Mouse (Mus musculus) NIH3T3 (cell line): ENCODE measurements at regions not wholly inside any gene's neighbourhood (a gene's known extent, or its start where the extent isn't known, plus 50 kb on each side); places are given as distances from the start of the nearest gene placed in this dataset.

Source experiments
- DNase-seq: peaks from one replicate; pipeline ENCODE4 v3.0.0-alpha.2; 2012; ENCODE audit warnings: low read depth

DNA sequence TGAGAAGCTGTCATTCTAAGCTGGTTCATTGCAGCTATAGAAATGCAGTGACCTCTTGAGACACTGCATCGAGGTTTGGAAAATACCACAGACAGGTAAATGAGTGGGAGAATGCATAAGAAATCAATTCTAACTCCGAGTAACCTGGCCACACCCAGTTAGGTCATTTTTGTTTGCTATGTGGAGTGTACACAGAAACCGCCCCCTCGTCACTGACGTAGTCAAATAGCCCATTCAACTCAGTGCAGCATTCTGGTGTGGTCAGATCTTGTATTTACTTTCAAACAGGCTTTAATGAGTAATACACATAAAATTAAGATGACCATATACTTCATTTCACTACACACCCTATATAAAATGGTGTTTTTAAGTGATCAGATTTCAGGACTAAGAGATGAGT, 483.8 kb upstream of the Sox11 start:
- DNase-seq, result no peak

DNA sequence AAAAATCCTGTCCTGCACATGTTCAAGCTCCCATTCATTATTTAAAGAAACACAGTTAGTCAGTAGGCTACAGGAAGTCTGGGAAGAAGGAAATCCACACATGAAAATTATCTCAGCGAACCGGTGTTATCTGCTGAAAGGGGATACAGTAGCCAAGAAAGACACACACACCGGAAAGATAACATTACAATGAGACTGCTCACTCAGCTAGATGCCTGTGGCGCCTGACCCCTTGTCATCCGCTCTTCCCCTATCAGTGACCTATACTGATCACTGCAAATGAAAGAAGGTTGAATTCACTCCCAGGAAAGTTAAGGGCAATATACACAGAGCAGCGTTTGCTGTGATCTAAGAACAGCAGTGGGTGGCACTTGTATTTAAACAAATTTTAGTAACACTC, 481.0 kb upstream of the Sox11 start:
- no peak for DNase-seq

DNA sequence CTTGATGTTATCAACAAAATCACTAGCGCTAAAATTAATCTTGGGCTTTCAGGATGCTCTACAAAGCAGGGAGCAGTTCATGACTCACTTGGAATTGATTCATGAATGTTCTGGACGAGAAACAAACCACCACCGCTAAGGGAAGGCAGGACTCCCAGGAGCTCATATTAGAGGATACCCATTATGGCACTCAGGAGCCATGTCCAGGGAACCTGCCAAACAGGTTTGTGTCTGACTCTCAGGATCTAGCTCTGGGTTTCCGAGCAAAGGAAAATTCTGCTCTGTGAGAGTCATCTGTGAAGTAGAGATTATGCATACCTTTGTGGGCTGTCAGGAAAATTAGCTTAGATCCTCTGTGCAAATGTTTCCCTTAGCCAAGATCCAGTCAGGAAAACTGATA, 454.3 kb upstream of the Sox11 start:
- no peak for DNase-seq

DNA sequence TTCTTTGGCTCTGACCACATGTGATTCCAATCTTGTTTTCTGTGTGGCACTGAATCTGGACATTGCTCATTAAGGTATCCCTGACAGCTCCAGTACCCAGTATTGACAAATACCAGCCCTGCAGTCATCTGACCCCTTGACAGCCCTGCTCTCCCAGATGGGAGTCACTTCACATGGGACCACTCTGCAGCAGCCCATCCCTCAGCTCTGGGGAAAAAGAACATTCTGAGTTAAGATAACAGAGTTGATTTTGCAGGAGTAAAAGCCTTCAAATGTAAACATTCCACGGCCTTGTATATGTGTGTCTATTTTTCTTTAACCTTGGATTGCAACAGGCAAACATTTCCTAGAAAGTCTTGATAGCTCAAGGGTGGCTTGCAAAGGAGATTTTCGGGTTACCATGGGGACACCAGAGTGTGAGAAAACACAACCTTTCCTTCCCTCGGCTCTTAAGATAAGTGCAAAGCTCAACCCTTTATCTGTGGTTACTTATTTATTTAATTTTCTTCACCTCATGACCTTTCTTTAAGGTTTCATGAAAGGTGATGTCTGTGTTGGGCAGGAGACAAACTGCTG, 444.4 kb upstream of the Sox11 start:
- DNase-seq, result no peak

DNA sequence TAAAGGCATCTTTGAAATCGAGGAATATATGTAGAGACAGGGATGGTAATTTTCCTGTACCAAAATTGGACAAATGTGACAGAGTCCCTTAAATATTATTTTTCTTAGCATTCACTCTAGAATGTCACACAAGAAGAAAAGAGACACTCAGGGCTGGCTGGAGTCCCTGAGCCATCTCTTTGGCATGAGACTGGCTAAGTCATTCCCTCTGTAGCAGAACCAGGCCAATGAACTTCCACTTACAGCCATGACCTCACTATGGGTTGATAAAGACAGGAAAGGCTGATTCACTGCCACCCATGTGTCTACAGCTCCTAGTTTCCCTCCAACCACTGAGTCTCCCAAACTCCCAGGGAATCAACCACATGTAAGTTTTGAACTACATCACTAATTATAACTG, 438.4 kb upstream of the Sox11 start:
- no peak for DNase-seq

DNA sequence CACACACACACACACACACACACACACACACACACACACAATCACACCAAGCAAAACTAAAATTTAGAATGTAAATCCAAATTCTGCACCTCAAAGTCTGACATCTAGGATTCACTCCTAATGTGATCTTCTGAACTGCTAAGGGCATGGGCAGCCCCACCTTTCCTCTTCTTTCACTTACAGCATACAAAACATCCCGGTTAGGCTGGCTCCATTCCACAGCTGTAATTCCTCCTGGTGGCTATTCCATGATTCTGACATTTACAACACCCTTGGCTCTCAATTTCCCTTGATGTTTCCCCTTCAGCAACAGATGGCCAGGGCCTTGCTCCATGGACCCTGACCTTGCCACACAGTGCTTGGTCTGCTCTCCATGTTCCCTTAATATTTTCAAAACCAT, 423.6 kb upstream of the Sox11 start:
- no peak for DNase-seq

DNA sequence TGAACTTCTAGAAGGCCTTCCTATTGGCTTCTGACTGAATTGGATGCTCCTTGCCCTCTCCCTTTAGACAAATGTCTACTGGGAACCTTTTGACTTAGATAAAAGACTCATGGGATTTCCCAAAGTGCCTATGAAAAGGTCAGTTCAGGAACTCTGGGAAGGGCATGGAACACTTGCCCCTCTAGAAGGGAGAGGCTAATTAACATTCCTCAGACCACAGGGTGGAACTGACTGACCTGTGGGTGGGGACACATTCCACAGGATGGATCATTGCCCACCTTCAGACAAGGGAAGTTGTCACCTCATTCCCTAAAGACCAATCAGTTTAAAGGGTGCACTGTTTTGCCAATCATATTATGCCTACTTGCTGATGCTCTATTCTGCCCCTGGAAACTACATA, 416.6 kb upstream of the Sox11 start:
- DNase-seq, result no peak

DNA sequence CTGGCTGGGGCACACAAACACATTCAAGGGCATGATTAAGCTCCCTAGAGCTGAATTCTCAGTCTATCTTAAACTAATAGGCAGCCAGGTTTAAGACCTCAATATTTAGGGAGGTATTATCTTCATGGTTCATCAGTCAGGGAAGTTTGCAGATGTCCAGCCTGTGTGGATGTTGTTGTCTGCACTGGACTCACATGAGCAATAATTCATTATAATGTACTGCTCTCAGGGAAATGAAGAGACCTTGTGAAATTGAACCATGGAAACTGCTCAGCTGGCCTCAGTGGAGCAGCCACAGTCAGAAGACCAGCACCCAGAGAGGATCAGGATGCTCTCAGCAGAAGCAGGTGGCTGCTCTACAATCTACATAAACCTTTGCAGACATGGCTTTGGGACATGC, 415.3 kb upstream of the Sox11 start:
- no peak for DNase-seq

DNA sequence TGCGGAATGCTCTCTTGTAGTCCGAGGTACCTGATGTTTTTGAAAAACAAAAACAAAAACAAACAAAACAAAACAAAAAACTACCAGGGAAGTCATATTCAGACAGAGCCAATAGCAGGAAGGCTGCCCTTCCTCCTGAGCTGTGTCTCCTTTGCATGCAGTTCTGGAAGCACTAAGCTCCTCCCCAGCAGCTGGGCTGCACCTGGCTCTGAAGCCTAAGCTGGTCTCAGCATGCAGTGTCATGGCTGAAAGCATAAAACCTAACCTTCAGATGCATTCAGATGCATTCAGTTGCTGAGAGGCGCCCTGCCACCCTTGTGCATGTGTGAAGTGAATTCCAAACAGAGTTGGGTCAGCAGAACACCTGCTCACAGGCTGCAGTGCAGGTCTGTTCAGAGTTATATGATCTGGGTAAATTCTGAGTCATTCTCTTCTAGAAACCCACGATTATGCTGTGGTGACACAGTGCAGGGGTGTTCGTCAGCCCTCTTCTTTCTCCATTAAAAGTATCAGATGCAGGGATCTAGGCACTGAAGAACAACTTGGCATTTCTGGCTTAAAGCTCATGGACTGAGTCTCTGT, 382.3 kb upstream of the Sox11 start:
- no peak for DNase-seq

DNA sequence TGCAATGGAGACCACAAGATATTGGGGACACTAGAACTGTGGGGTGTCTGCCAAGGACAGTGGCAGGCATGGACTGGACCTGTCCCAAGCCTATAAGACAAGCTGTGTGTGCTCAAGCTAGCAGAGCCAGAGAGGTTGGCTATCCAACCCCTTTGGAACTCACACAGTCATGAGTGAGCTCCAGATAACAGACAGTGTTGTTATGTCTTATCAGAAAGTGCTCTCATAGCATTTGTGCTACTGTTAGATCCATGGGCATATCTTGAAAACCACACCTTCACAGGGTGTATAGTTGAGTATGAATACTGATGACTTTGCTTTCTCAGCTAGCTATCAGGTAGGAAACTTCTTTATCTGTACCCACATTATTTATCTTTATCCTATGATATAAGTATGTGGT, 338.1 kb upstream of the Sox11 start:
- no peak for DNase-seq

DNA sequence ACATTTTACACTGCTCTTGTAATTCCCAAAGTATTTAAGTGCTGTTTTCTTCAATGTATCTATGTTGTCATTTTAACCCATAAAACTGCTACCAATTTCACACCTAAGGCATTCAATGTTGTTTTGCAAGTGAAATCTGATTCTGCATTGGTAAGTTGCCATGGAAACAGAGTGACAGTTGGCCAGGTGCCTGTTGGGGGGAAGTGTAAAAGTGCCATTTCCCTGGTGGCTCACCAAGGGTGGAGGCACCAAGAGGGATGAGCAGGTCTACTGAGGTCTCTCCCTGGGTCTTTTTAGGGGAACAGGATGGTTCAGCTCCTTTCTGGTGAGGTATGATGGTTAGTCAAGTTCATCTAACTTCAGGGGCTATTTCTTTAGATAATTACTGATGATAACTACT, 331.0 kb upstream of the Sox11 start:
- no peak for DNase-seq

DNA sequence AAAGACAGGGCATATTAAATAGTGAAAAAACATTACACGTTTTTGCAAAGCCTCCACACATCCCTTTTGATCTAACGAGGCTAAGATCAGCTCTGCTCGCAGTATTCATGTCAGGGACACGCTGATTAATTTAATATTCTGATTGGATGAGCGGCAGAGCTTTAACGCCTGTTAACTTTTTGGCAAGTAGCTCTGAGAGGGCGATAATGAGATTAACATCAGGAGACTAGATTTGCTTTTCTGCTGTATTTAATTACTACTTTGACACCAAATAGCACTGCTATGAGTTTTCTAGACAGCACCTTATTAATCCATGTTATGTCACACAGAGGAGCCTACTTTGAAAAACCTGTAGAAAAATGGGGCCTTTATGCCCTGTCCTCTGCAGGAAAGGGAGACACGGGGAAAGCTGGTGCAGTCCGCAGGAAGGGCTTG, 328.3 kb upstream of the Sox11 start:
- DNase-seq, result no peak

DNA sequence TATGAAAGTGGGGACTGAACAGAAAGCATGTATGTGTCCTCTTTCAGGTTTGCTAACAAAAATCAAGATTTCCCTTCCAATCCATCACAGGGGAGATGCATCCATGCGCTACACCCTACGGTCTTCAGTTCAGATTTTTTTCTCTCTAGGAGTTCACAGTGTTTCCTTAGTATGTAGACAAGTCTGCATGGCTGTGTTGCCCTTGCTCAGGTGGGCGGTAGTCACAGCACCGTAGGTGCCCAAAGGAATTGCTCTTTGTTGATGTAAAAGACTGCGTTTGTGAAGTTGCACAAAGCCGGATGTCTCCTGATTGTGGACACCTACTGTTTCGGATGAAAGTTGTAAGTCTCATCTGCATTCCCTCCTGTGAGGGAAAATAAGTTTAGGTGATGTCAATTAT, 327.8 kb upstream of the Sox11 start:
- DNase-seq, result no peak

DNA sequence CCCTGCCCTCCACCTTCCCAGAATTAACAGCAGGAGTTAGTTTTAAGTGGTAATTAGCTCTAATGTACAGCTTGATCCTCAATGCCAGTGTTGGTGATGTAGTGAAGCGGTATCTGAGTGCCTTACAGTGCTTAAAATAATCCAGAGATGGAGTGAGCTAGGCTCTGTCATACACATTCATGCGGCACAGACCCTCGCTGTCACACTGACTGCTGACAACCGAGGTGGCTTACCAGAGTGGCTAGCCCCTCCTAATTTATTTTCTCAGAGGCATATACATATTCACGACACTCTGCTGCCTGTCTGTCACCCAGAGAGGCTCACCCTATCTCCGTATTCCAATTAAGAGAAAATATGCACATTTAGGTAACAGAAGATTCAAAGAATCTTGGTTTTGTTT, 327.2 kb upstream of the Sox11 start:
- DNase-seq, result no peak

DNA sequence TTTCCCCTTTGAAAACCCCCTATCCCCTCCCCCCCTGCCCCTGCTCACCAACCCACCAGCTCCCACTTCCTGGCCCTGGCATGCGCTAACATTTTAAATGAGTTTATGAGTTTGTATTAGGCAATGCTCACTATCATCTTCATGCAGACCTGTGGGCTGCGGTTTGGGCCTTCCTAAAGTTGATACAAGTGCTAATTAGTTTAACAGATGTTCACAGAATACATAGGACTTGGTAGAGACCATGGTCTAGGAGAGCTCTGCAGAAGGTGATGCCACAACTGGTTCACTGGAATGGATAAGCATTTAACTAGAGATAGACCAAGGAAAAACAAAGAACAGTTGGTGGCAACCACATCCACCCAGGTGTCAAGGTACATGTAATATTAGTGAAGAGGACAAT, 324.1 kb upstream of the Sox11 start:
- DNase-seq, result no peak

DNA sequence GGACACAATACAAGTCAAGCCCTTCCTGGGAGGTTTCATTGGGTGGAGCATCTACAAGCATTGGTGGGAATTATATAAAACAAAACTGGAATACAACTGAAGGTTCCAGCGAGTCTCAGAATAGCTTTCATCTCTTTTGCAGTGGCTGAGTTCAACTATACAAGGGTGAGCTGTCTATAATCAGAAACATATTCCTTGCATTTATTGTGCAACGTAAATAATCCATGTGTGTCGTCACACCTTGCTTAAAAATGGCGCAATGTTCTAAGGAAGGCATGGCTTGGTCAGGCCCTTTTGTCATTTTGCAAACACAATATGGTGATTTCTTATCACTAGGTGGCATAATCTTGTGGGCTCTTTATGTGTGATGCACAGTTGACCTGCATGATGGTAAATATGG, 320.8 kb upstream of the Sox11 start:
- no peak for DNase-seq

DNA sequence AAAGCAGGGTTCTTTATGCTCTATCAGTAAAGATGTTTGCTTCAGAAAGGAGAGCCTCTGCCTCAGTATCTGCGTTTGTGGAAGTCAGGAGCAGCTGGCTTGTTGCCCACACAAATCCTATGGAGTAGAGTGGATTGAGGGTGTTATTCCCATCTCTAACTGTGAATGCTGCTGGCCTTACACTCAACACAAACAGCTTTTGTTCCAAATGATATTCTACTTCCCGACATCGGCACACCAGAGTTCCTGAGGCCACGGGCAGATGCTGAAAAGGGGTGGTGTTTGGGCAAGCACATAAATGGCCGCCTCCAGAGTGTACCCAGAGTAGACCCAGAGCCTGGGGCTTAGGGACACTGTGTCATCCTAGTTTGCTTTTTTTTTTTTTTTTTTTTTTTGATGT, 320.3 kb upstream of the Sox11 start:
- DNase-seq, result no peak

DNA sequence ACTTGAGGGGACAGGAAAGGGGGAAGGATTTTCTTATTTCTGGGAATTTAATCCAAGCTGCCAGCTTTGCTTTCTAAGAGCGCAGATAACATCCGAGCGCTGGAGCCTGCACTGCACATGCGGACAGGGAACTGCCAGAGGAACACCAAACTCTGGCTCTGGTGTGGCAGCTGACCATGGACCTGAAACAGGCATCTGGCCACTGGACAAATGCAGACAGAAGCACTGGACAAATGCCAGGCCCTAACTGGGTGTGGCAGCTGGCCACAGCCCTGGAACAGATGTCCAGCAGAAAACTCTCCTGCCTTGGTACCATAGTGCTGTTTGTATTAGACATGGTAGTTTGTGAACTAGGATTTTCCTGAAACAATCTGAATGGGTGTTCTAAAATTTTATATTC, 315.2 kb upstream of the Sox11 start:
- DNase-seq, result peak; percentile 4

DNA sequence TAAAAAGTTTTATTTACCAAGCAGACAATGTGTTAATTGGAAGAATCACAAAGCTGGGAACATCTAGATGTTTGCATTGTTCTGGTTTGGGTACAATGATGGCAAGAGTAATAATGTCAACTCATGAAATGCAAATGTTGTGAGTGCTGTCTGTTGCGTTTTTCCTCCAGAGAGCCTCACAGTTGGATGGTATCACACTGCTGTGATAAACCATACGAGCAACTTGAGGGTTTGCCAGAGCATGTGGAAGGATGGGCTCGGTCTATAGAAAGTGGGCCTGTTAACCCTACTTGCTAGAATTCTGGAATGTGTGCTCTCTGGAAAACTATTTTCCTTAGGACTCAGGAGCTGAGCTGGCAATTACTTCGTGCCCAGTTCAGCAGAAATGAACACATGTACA, 311.2 kb upstream of the Sox11 start:
- DNase-seq, result no peak

DNA sequence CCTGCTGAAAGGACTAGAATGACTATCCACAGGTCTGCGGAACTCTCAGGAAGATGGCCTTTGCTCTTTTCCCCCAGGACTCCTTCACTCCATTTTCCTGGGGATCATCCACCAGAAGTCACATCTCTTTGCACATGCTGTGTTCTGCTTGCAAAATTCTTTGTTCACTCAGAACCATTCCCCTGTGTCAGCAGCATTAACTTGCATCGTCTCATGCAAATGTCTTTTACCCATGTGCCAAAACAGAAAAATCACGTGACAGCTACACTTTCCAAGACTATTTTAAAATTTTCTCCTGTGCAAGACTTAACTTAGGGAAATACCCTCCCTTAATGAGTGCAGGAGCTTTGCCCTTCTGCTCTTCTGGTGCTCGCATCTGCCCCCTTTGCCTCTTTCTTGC, 306.2 kb upstream of the Sox11 start:
- DNase-seq, result no peak

DNA sequence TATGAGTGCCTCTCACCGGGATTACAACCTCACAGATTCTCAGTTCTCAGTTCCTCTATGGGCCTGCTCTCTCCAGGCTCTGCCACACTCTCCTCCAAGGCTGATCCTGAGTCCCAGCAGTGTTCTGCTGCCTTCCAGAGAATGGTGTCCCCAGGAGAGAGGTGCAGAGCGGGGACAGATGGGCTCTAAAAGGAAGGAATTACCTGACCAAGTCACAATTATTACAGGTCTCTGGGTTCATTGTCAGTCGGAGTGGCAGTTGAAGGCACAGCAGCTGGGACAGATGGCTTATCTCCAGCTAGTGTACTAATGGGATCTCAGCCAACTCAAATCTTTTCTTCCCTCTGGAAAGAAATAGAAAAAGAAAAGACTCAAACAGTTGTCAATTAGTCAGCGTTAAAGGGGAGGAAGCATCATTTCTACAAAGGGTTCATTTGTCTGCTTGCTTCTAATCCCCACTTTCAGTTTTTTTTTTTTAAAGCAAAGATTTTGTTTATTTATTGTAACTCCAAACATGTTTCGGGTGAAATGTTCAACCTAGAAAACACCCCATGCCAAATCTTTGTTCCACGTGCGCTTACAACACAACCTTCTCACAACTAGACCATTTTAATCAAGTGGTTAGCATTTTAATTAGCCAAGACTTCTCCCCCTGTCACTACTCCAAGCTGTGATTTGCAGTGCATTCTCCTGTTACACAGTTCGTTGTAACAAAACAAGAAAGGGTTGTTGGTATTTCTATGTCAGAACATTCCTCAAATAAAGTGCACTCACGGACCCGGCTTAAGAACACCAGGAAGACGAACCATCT, 304.3 kb upstream of the Sox11 start:
- no peak for DNase-seq

DNA sequence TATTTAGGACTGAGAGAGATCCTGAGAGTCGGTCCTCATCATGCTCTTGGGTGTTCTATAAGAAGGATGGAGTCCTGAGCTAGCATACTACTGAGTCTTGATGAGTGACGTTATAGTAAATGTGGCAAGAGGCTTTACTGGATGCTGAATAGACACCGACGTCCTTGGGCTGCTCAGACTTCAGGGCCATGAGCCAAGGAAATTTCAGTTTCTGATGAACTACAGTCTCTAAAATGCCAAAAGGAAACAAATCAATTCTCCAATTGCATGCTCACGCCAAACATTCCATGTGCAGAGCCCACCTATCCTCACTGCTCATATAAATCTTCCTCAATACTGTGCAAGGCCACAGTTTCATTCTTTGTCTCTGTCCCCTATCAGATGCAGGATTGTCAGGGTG, 277.2 kb upstream of the Sox11 start:
- no peak for DNase-seq

DNA sequence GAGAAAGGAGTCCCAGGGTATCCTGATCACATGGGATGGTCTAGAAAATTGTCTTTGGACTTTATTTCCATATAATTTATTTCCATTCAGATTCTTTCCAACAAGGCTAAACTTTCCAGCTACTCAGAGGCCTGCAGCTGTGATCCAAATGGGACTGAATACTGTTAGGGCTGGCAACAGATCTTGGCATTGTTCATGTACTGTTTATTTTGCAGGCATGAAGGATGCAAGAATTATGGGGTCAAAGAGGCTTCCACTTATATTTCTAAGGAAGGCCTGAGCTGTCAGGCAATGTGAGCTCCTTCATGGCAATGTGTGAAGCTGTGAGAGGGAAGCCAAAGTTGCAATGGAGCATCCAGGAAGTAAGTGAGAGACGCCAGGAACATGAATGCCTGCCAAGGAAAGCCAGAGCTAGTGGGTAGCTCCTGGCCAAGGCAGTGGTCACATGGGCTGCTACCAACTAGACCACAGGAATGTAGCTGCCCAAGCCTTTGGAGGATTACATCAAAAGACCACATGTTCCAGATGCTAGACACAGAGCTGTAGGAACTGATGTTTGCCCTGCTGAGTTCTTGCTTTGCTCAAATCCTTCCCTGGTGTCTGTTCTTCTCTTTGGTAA, 261.8 kb upstream of the Sox11 start:
- DNase-seq, result peak; percentile 9
